Mouse (Mus musculus): ENCODE data around the gene Tmem30c. TPM values are rescaled to one million over a fixed set of nuclear protein-coding genes. Genes with fewer than 3 reads are reported as not detected.

The Tmem30c gene
- total RNA-seq, 2 experiments from 2014 or later, result not detected

DNA sequence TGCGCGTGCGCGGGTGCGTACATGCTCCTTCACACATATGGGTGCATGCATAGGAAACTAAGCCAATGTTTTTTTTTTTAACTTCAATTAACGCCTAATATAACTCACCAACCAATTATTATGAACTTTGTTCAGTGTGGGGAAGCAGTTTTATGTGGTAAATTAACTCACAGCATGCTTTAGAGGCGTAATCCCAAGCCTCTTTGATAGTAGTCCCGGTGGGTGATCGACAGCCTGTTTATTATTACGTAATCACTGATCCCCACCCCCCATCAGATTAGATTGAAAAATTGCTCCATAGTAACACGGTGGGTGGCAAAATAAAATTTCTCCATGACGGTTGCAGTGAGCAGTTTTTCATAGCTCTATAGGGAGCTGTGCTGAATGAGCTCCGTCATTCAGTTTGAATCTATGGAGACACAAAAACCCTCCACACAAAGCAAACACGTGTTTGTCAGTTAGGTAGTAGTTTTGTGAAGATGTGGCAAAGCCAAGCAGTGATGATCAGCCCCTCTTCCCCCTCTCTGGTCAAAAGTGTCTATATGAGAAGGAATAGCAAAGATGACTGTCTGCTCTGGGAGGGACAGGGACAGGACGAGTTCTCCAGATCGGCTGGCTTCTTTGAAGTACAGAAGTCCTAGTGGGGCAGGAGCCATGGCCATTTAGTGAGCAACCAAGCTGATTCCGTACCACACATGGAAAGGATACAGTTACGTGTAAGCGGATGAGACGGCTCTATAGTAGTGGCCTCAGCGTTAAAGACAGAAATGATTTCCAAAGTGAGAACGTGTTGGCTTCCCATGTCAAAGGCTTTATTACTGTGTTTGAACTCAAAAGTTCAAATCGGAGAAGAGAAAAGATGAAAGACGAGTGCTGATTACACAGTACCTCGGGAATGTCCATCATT, 10.4 kb upstream of the Tmem30c start:
- intact Hi-C loops (cut with DNase I), result no loop called here
- no peak for DNase-seq (ENCODE audit: low spot score)

DNA sequence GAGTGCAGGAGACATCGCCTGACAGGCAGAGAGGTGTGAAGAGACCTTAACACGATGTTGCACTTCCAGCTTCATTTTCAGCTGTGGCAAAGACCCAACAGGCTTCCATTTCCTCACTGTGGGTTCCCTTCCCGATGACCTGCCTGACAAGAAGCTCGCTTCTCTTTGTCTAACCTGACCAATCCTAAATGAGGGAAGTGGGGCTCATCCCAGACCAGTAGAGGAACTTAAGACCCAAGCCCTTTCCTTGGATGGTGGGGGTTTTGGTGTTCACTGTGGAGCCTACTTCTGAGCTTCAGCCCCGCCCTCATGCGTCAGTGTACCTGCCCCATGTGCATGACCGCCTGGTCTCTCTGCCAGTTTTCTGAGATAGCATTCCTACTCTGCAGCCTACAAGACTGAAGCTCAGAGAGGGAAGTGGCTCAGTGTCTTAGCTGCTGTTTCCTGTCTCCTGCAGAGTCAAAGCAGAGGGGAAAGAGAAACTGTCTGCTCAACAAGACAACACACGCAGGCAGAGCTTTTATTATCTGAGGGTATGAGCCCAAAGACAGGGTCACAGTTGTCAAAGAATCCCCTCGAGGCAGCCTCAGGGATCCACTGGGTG, 8.9 kb upstream of the Tmem30c start:
- intact Hi-C loops (cut with DNase I), result no loop called here
- DNase-seq (ENCODE audit: low spot score), result no peak

DNA sequence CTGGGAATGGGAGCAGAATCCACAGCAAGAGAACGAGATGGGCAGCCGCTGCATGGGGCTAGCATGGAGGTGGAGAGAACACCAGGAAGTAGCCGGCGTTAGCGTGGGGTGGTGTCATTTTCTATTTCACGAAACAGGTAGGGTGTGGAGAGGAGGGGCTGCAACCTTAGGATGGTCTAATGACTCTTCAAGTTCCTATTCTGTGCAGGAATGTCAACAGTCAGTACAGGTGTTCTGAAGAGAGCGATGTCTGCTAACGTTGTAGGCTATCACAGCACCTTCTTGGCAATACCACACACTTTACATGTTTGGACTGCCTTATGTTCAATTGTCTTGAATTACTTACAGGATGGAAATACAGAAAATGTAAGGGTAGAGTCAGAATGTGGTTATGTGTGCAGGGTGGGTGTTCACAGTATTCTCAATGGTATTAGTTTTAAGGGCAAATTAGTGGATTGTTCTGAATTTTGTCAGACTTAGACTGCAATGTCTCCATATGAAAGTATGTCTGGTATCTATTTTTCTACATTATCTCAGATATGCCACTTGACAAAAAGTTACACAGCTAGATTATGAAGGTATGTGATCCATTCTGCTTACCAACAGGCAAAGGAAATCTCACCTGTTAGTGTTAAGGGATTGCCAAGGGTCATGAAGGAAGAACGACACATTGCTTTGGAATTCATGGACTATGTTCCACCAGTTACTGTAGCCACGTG, 2.7 kb upstream of the Tmem30c start:
- intact Hi-C loops (cut with DNase I), result no loop called here

DNA sequence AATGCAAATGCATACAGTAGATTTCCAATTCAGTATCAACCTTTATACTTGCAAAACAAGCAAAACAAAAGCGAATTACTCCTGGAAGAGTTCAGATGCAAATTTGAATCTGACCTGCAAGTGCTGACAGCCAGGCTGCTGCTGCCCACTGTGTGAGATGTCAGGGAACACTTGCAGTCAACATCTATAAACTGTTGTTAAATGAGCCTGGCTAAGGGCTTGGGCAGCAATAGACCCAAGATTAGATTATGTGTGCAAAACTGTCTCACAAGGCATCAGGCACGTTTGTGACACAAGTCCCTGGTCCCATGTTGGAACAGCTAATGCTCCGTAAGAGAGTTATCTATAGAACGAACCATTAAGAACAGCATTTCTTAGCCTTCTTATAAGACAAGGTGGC, 369 bp downstream of the Tmem30c start:
- no peak for DNase-seq (ENCODE audit: low spot score)
- intact Hi-C loops (cut with DNase I), result loop anchor here (5.0 kb wide), 1 partner anchor 50 kb away; no protein-coding TSS in a partner anchor

More for the DNA sequence above, 2.7 kb upstream of the Tmem30c start:
- no peak for DNase-seq (ENCODE audit: low spot score)

DNA sequence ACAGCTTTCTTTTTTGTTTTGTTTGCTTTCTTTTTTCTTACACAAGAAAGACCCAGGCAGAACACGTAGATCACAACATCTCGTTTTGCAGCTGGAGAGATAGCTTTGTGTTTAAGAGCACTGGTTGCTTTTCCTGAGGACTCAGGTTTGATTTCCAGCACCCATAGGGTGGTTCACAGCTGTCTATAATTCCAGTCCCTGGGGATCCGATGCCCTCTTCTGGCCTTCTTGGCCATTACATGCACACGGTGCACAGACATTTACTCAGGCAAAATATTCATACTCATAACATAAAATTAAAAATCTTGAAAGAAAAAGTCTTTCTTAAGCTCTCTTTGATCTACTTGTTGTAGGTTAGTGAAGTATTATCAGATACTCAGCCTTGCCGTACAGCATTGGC, 969 bp downstream of the Tmem30c start:
- intact Hi-C loops (cut with DNase I), result loop anchor here (5.0 kb wide), 1 partner anchor 49 kb away; no protein-coding TSS in a partner anchor
- no peak for DNase-seq (ENCODE audit: low spot score)

DNA sequence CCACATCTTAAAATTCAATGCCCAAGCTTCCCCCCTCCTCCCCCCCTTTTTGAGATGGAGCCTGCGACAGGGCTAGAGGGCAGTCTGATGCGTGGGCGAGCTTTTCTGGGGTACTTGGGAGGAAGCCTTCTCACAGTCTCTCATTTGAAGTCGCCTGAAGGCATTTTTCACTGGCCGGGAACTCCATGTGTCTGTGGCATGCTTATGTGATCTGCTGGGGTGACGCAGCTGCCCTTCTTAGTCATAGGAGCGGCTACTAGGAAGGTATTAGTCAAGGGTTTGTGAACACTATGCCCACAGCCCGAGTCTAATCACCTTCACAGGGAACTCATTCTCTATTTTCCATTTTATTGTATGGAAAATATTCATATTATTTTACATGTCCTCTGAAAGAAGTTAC, 11.2 kb downstream of the Tmem30c start:
- intact Hi-C loops (cut with DNase I), result loop anchor here (5.0 kb wide), 1 partner anchor 46 kb away; no protein-coding TSS in a partner anchor
- no peak for DNase-seq (ENCODE audit: low spot score)

DNA sequence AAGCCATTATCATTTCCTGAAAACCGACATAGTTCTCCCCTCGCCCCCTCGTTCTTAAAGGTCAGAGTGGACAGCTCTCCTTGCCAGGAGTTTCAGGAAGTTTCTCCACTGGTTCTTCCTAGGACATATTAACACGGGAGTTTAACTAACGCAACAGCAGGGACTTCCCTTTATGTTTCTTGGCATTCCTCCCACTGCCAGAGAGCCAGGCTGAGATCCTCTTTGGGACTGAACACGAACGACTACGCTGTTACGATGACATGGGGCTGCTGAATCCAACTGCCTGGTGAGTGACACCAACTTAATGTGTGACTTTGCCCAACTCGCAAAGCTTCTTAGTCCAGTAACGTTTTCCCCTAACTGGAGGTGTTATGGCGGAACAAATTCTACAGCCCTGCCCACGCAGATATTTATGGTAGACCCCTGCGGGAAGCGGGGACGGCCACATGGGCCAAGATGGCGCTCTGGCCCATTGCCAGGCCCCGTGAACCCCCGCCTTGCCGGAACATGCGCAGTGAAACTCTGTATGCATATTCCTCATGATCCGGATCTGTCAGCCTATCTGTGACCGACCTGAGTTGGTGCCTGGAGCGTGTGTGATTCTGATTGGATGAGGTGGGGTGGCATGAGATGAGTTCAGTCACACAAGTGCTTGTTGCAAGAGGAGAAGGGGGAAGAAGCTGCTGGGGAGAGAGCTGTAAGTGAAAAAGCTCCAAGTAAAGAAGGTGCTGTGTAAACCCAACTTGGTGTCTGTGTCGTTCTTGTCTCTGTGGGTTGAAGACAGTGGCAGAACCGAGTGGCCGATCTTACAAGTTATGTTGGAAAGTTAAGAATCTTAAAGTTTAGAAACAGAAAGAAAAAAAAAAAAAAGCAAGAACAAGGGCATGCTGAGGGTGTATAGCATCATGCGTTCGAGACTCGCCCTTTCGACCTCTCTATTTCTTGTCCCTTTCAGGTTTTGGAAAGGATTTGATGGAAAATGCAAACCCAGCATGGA, 12.1 kb downstream of the Tmem30c start:
- intact Hi-C loops (cut with DNase I), result loop anchor here (5.0 kb wide), 1 partner anchor 47 kb away; no protein-coding TSS in a partner anchor
- no peak for DNase-seq (ENCODE audit: low spot score)

DNA sequence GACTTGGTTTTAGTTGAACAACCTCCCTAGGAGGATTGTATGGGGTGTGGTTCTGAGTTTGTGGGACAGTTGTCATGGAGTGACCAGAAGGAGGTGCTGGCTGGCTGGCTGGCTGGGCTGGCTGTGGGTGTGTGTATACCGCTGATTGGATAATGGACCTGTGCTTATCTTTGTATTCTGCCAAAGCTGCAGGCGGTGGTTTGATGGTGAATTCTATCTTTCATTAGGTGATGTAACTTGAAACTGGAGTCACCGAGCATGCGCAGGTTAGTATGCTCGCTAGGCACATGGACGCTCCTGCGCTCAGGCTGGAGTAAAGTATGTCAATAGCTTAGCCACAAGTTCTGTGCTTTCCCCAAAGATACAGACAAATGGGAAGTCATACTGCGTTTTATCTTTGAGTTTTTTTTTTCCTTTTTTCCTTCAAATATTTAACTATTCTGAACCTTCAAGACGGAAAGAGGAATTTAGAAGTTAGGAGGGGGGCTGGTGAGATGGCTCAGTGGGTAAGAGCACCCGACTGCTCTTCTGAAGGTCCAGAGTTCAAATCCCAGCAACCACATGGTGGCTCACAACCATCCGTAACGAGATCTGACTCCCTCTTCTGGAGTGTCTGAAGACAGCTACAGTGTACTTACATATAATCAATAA, 13.6 kb downstream of the Tmem30c start:
- intact Hi-C loops (cut with DNase I), result no loop called here
- DNase-seq (ENCODE audit: low spot score), result no peak

DNA sequence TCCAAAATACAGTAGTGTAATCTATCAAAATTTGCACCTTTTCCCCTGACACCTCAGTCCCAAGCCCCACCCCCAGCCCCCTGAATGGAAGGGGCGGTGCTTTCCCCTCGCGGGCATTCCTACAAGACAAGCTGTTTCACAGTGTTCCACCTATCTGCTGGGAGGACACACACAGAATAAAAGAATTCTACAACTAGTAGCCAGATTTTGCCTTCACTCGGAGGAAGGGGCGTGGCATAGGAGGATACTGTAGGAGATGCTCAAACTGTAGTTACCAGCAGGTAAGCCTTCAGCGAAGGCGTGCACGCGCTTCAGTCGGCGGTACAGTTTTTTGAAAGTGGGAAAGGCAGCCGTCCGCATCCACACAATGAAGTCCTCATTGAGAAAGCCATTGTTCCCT, 22.9 kb downstream of the Tmem30c start:
- intact Hi-C loops (cut with DNase I), result loop anchor here (5.0 kb wide), 1 partner anchor 88 kb away; no protein-coding TSS in a partner anchor
- DNase-seq (ENCODE audit: low spot score), result no peak

DNA sequence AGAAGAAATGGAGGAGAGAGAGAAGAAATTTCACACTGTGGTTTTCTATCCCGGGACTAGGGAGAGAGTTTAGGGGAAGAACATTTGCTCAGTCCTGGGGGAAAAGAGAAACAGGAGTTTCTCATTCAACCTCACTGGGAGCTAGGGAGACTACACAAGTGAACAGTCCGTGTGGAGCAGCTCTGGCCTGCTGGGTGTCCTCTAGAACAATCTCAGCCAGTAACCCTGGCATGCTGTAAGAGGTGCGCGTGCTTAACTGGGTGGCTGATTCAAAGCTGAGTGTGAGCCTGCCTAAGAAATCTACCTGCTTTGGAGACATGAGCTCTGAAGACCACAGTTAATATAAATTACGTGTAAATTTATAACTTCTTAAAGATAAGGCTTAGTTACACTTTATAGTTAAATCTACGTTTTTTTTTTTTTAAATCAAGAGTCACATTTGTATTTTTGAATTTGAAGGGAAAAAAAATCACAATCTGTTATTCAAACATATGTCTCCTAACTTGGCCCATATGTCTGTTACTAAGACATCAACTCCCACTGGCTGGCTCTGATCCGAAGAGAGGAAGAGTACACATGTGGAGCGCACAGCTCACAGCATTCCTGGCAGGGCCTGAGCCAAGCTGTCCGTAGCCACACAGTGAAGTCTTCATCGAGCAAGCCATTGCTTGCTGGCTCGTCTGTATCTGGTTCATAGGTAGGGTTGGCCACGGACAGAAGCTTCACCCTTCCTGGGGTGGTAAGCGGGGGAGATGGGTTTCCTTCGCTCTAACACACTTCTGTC, 24.4 kb downstream of the Tmem30c start:
- intact Hi-C loops (cut with DNase I), result loop anchor here (5.0 kb wide), 1 partner anchor 89 kb away; no protein-coding TSS in a partner anchor
- DNase-seq (ENCODE audit: low spot score), result no peak

DNA sequence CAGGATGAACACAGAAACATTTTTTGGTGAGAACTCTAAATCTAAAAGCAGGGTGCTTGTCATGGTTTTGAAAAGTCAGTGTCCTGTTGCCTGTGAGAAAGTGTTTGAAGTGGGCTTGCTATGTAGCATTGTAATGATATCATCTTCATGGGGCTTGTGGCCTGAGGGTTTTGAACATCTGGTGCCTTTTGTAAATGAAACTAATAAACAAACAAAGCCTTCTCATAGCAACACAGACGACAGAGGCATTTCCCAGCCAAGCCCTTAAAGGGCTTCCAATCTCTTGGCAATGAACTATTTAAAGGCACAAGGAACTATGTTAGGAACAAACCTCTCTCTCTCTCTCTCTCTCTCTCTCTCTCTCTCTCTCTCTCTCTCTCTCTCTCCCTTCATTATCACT, 25.6 kb downstream of the Tmem30c start:
- intact Hi-C loops (cut with DNase I), result loop anchor here (5.0 kb wide), 1 partner anchor 90 kb away; no protein-coding TSS in a partner anchor
- DNase-seq (ENCODE audit: low spot score), result peak; percentile 49

DNA sequence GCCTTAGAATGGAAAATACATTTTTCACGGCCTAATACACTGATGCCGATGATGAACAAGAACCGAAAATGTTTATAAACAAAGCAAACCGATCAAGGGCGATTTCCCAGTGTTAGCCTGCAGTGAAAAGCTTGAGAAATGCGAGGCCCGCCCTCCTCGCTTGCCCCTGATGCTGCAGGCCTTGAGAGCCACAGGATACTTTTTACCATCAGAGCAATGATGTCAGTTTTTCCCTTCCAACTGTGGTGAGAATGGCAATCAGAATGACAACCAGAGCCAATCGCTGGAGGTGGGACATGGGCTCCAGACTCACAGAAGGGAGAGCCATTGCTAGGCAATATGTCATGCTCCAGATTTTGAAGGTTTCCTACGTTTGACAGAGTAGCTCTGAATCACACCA, 32.5 kb downstream of the Tmem30c start:
- intact Hi-C loops (cut with DNase I), result no loop called here
- no peak for DNase-seq (ENCODE audit: low spot score)

DNA sequence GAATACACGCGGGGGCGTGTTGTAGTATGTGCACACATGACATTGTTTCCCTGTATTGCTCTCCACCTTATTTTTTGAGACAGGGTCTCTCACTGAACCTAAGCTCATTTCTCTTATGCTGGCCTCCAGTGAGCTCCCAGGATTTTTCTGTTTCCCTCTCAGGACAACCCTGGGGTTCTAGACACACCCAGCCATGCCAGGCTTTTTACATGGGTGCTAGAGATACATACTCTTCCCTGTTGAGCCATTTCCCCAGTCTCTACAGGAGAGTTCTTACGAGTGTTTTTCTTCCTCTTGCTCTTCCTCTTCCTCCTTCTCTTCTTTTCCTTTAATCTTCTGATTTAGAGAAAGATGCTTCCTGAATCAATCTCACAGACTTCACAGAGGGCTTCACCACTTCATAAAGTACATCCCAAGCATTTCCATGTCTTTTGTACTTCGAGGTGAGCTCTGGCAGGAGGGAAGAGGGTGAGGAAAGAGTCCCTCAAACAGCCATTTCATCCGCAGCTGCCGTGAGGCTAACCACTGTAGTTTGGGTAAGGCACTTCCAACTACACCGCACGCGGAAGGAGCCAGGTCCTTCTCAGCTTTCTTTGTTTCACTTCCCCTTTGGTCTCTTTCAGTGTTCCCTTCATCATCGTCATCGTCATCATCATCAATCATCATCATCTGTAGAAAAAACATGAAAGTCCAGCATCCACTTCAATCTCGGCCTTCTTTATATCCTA, 33.1 kb downstream of the Tmem30c start:
- intact Hi-C loops (cut with DNase I), result no loop called here
- no peak for DNase-seq (ENCODE audit: low spot score)

DNA sequence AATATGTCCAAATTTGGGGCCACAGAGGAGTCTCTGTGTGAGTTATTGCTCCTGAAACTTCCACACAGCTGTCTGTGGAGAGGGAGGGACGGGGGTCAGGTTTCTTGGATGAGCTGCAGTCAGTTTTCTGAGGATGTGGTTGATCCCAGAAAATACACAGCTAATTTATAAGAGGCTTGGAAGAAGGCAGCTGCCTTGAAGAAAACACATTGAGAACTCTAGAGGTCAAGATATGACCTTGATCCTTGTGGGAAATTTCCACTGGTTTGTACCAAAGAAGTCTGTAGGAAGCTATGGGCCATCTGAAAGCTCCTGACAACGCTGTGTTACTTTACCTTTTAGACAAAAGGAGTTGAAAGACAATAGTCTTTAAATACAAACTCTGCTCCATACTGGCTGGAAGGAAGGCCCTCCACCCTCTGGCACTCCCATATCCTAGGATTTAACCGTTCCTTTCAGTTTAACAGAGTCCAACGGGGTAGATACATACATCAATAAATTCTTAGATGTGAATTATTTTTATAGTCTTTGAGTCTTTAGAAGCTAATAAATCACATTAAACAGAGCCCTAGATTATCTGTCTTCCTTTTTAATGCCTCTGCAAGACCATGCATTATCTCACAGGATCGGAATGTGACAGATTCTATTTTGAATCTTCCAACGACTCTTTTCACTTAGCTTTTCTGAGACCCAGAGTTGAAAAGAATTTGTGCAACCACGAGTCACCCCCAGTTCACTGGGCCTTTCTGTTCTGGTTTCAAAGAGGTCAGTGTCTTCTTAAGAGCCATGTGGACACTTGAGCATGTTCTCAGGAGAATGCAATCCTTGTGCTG, 40.9 kb downstream of the Tmem30c start:
- DNase-seq (ENCODE audit: low spot score), result no peak
- intact Hi-C loops (cut with DNase I), result no loop called here

DNA sequence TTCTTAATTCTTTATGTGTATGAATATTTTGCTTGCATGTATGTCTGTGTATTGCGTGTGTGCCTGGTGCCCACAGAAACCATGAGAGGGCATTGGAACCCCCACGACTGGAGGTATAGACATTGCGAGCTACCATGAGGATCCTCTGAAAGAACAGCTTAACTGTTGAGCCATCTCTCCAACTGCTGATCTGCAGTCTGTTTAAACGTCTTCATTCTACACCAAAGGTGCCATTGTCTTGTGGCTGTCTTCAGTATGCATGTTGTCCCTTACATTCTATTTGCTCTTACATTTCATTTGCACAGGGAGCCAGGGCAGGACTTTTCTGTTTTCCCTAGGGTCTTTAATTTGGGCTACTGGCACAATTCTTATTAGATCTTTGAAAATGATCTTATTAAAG, 41.7 kb downstream of the Tmem30c start:
- no peak for DNase-seq (ENCODE audit: low spot score)
- intact Hi-C loops (cut with DNase I), result no loop called here

DNA sequence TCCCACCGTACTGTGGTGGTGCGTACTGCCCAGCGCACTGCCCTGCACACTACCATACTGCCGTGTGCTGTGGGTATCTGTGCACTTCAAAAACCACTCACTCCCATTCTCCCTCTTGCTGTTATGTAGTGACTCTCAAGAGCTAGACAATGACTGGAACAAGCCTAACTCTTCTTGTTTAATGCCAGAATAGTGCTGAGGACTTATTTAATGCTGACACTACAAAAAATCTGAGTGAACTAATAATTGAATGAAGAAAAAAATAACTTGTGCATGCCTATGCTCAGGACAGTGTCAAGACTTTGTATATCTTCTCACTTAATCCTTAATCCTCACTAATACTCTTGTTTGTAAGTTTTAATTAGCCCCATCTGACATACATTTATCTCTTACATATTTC, 45.2 kb downstream of the Tmem30c start:
- intact Hi-C loops (cut with DNase I), result no loop called here
- DNase-seq (ENCODE audit: low spot score), result no peak

Measured in heart, postnatal 25 days (tissue).